Mouse (Mus musculus) MEL (cell line): ENCODE data around the gene App. TPM values are rescaled to one million over a fixed set of nuclear protein-coding genes. Genes with fewer than 3 reads are reported as not detected.

Source experiments
- DNase-seq: peaks from one replicate; pipeline ENCODE4 v3.0.0; 2011; ENCODE audit warnings: low read depth, low spot score
- H3K27ac ChIP-seq: 2 replicates; pipeline ENCODE4 v1.5.1; 2012; ENCODE audit warnings: low read depth, mild to moderate bottlenecking, control low read depth, low read length, moderate library complexity; ENCODE audit not compliant: control insufficient read depth
- H3K27me3 ChIP-seq, 2 experiments: fragments of 150-350 bp in 1 of 2; sonication (generic) in 1 of 2; 2 replicates each; pipeline ENCODE4 v1.6.1; 2012; ENCODE audit warnings: low read length in 2 of 2, mild to moderate bottlenecking in 2 of 2, improper control_type of control experiment in 1 of 2, moderate library complexity in 1 of 2; ENCODE audit not compliant: insufficient read depth in 2 of 2, control insufficient read depth in 1 of 2
- H3K36me3 ChIP-seq, 2 experiments: 2 replicates each; pipeline ENCODE4 v1.6.1; 2012 to 2014; ENCODE audit warnings: low read length in 2 of 2, improper control_type of control experiment in 1 of 2, inconsistent platforms in 1 of 2, mild to moderate bottlenecking in 1 of 2; ENCODE audit not compliant: insufficient read depth in 2 of 2, control insufficient read depth in 1 of 2
- H3K4me1 ChIP-seq, 2 experiments: fragments of 150-350 bp in 1 of 2; sonication (generic) in 1 of 2; 2 replicates each; pipeline ENCODE4 v1.6.1; 2012; ENCODE audit warnings: low read length in 2 of 2, improper control_type of control experiment in 1 of 2, mild to moderate bottlenecking in 1 of 2; ENCODE audit not compliant: insufficient read depth in 2 of 2, control insufficient read depth in 1 of 2
- H3K4me3 ChIP-seq, 2 experiments: fragments of 150-350 bp in 1 of 2; sonication (generic) in 1 of 2; 2 replicates each; pipeline ENCODE4 v1.5.1; 2012; ENCODE audit warnings: low read depth in 2 of 2, low read length in 2 of 2, mild to moderate bottlenecking in 2 of 2, moderate library complexity in 2 of 2, control low read depth in 1 of 2, improper control_type of control experiment in 1 of 2; ENCODE audit not compliant: control insufficient read depth in 1 of 2, insufficient read depth in 1 of 2
- H3K79me2 ChIP-seq: 2 replicates; pipeline ENCODE4 v1.6.1; 2012; ENCODE audit warnings: mild to moderate bottlenecking, low read length, moderate library complexity; ENCODE audit not compliant: control insufficient read depth, poor library complexity, insufficient read depth
- H3K9ac ChIP-seq: 2 replicates; pipeline ENCODE4 v1.6.1; 2012; ENCODE audit warnings: low read depth, mild to moderate bottlenecking, control low read depth, low read length, moderate library complexity; ENCODE audit not compliant: control insufficient read depth, poor library complexity, severe bottlenecking
- H3K9me3 ChIP-seq: fragments of 150-350 bp; sonication (generic); replicated peaks from 2 replicates; pipeline ENCODE4 v1.6.1; 2012; ENCODE audit warnings: mild to moderate bottlenecking, low read length, improper control_type of control experiment, moderate library complexity; ENCODE audit not compliant: insufficient read depth
- CHD1 ChIP-seq: IDR thresholded peaks from 2 replicates; pipeline ENCODE4 v1.6.1; 2012; ENCODE audit warnings: low read depth, mild to moderate bottlenecking, inconsistent platforms, low read length, improper control_type of control experiment
- CHD2 ChIP-seq: IDR thresholded peaks from 2 replicates; pipeline ENCODE4 v1.6.1; 2011; ENCODE audit warnings: low read length, improper control_type of control experiment
- EP300 ChIP-seq, 2 experiments: IDR thresholded peaks; 2 replicates each; pipeline ENCODE4 v1.6.1; 2011; ENCODE audit warnings: improper control_type of control experiment in 2 of 2, low read length in 2 of 2, low read depth in 1 of 2, mild to moderate bottlenecking in 1 of 2
- HCFC1 ChIP-seq: IDR thresholded peaks from 2 replicates; pipeline ENCODE4 v1.6.1; 2012; ENCODE audit warnings: low read depth, mild to moderate bottlenecking, inconsistent platforms, low read length, improper control_type of control experiment, moderate library complexity
- JUND ChIP-seq: IDR thresholded peaks from 2 replicates; pipeline ENCODE4 v1.6.1; 2011; ENCODE audit warnings: low read depth, mild to moderate bottlenecking, improper control_type of control experiment, low read length
- MAX ChIP-seq: IDR thresholded peaks from 2 replicates; pipeline ENCODE4 v1.6.1; 2011; ENCODE audit warnings: low read length, improper control_type of control experiment
- MEF2A ChIP-seq: IDR thresholded peaks from 2 replicates; pipeline ENCODE4 v1.6.1; 2014; ENCODE audit warnings: low read depth, mild to moderate bottlenecking, inconsistent platforms, low read length, improper control_type of control experiment; ENCODE audit not compliant: poor library complexity, insufficient replicate concordance, severe bottlenecking; ENCODE audit errors: extremely low read depth
- MXI1 ChIP-seq: IDR thresholded peaks from 2 replicates; pipeline ENCODE4 v1.6.1; 2011; ENCODE audit warnings: mild to moderate bottlenecking, low read depth, low read length, improper control_type of control experiment
- MYC ChIP-seq: IDR thresholded peaks from 2 replicates; pipeline ENCODE4 v1.6.1; 2011; ENCODE audit warnings: low read depth, mild to moderate bottlenecking, low read length, improper control_type of control experiment, moderate library complexity
- NELFE ChIP-seq: IDR thresholded peaks from 2 replicates; pipeline ENCODE4 v1.6.1; 2011; ENCODE audit warnings: low read depth, low read length, improper control_type of control experiment
- NRF1 ChIP-seq: IDR thresholded peaks from 2 replicates; pipeline ENCODE4 v1.6.1; 2014; ENCODE audit warnings: low read depth, mild to moderate bottlenecking, inconsistent platforms, low read length, improper control_type of control experiment, moderate library complexity; ENCODE audit not compliant: poor library complexity, insufficient read depth, severe bottlenecking
- SIN3A ChIP-seq: IDR thresholded peaks from 2 replicates; pipeline ENCODE4 v1.6.1; 2012; ENCODE audit warnings: low read length, improper control_type of control experiment, inconsistent platforms
- TBP ChIP-seq: IDR thresholded peaks from 2 replicates; pipeline ENCODE4 v1.8.0; 2011; ENCODE audit warnings: low read depth, low read length, improper control_type of control experiment
- TCF12 ChIP-seq: IDR thresholded peaks from 2 replicates; pipeline ENCODE4 v1.6.1; 2014; ENCODE audit warnings: low read depth, mild to moderate bottlenecking, inconsistent platforms, low read length, improper control_type of control experiment, moderate library complexity
- USF1 ChIP-seq: IDR thresholded peaks from 2 replicates; pipeline ENCODE4 v1.6.1; 2014; ENCODE audit warnings: low read depth, mild to moderate bottlenecking, inconsistent platforms, low read length, improper control_type of control experiment, moderate library complexity
- USF2 ChIP-seq, 2 experiments: IDR thresholded peaks; 2 replicates each; pipeline ENCODE4 v1.6.1; 2011 to 2012; ENCODE audit warnings: improper control_type of control experiment in 2 of 2, low read length in 2 of 2, borderline replicate concordance in 1 of 2, inconsistent platforms in 1 of 2, low read depth in 1 of 2, mild to moderate bottlenecking in 1 of 2; ENCODE audit not compliant: insufficient read depth in 1 of 2
- ZC3H11A ChIP-seq: IDR thresholded peaks from 2 replicates; pipeline ENCODE4 v1.6.1; 2012; ENCODE audit warnings: low read depth, mild to moderate bottlenecking, inconsistent platforms, low read length, improper control_type of control experiment
- ZNF384 ChIP-seq: IDR thresholded peaks from 2 replicates; pipeline ENCODE4 v1.6.1; 2012; ENCODE audit warnings: low read depth, mild to moderate bottlenecking, inconsistent platforms, low read length, improper control_type of control experiment
- polyA plus RNA-seq, 2 experiments: library from polyadenylated mRNA; stranded (reverse) in 1 of 2; unstranded in 1 of 2; fragments of >175 nt in 1 of 2; fragments of >200 nt in 1 of 2; gene quantifications; 2 replicates each; pipeline versions ENCODE4 v1.2.1 to v1.2.4; 2012; ENCODE audit warnings: low replicate concordance in 2 of 2, low read depth in 1 of 2; ENCODE audit not compliant: insufficient read length in 2 of 2, insufficient read depth in 1 of 2, missing spikeins in 1 of 2
- total RNA-seq: library from RNA; depleted of rRNA; stranded (reverse); fragments of 300-350 nt; gene quantifications from 2 replicates; pipeline ENCODE4 v1.2.3, GENCODE M21; 2012

Gene App
- total and polyA plus RNA-seq, 3 experiments, result not detected

GRCm38 (mm10) chr16:85171976-85172570, 1.5 kb downstream of the App start:
- no peak overlapping the region for H3K4me3 ChIP-seq
- H3K79me2 ChIP-seq, result no peaks in the 10 kb centered on the region
- no peaks in the 10 kb centered on the region for H3K9me3 ChIP-seq
- no peak overlapping the region for H3K9ac ChIP-seq
- TF ChIP-seq HCFC1 (no peak), NRF1 (no peak)
- DNase-seq, result no peak
- no peaks in the 10 kb centered on the region for H3K4me1 ChIP-seq
- no peaks in the 10 kb centered on the region for H3K36me3 ChIP-seq
- no peaks in the 10 kb centered on the region for H3K27me3 ChIP-seq
- H3K27ac ChIP-seq, result no peak overlapping the region

GRCm38 (mm10) chr16:85170826-85171510, 2.6 kb downstream of the App start:
- H3K4me1 ChIP-seq, result no peaks in the 10 kb centered on the region
- H3K79me2 ChIP-seq, result no peaks in the 10 kb centered on the region
- H3K27me3 ChIP-seq, result no peaks in the 10 kb centered on the region
- H3K4me3 ChIP-seq, result no peak overlapping the region
- TF ChIP-seq SIN3A, result no peak
- DNase-seq, result no peak
- H3K36me3 ChIP-seq, result no peaks in the 10 kb centered on the region
- H3K9me3 ChIP-seq, result no peaks in the 10 kb centered on the region
- H3K27ac ChIP-seq, result no peak overlapping the region
- H3K9ac ChIP-seq, result no peak overlapping the region

- no peak overlapping the region for H3K9ac ChIP-seq
- H3K9me3 ChIP-seq, result no peaks in the 10 kb centered on the region
- no peaks in the 10 kb centered on the region for H3K79me2 ChIP-seq
- H3K27ac ChIP-seq, result no peak overlapping the region
- H3K4me3 ChIP-seq, result no peak overlapping the region
- no peaks in the 10 kb centered on the region for H3K36me3 ChIP-seq
- no peaks in the 10 kb centered on the region for H3K27me3 ChIP-seq
- no peak for DNase-seq
- TF ChIP-seq CHD2, result no peak
- TF ChIP-seq USF1, result no peak
- TF ChIP-seq ZNF384, result no peak
- TF ChIP-seq MXI1, result no peak
- no peak for TF ChIP-seq EP300 (IDR thresholded peaks at IDR 0.05; ENCODE audit: low read depth in 1 of 2, low read length in 2 of 2)
- TF ChIP-seq MAX, result no peak
- TF ChIP-seq TBP, result no peak
- TF ChIP-seq ZC3H11A, result no peak
- TF ChIP-seq MYC, result no peak
- TF ChIP-seq USF2 (IDR thresholded peaks at IDR 0.05; ENCODE audit: borderline replicate concordance in 1 of 2, insufficient read depth in 1 of 2, low read depth in 1 of 2, low read length in 2 of 2), result no peak
- TF ChIP-seq CHD1, result no peak
- no peak for TF ChIP-seq NELFE
- TF ChIP-seq NRF1, result no peak
- TF ChIP-seq TCF12, result no peak
- no peak for TF ChIP-seq JUND
- TF ChIP-seq MEF2A, result no peak
- H3K4me1 ChIP-seq, result no peaks in the 10 kb centered on the region
These were observed 4.7 kb downstream of the App start for GRCm38 (mm10) chr16:85168821-85169220.
